Mouse (Mus musculus): ENCODE results near the gene Hist1h2br.
"Not testable (repeated sequence)": the region's sequence is repeated elsewhere in the genome, so short reads cannot be mapped to it uniquely, and the experiment has no call there.

Gene Hist1h2br

DNA sequence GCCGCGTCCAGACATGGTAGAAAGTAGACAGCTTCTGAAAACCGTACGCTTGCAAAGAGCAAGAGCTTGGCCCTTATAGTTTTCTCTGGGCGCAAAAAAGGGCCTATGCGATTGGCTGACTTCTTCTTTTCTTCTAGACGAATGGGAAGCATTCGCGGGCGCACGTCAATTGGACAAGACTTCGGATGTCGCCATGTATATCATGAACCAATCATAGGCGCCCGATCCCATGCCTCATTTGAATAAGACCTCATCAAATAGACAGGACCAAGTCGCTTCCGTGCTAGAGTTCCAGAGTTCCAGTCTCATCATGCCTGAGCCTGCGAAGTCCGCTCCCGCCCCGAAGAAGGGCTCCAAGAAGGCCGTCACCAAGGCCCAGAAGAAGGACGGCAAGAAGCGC, at the start of gene Hist1h2br, which contains the start of gene Hist1h2ap:
TSS of gene Hist1h2br (plus strand) at position 283 of the 400 bp plus-strand sequence.
TSS of gene Hist1h2ap (minus strand) at position 47 of the 400 bp plus-strand sequence.
- DNase-seq (ENCODE audit: low read depth, low spot score), result not testable (repeated sequence)

DNA sequence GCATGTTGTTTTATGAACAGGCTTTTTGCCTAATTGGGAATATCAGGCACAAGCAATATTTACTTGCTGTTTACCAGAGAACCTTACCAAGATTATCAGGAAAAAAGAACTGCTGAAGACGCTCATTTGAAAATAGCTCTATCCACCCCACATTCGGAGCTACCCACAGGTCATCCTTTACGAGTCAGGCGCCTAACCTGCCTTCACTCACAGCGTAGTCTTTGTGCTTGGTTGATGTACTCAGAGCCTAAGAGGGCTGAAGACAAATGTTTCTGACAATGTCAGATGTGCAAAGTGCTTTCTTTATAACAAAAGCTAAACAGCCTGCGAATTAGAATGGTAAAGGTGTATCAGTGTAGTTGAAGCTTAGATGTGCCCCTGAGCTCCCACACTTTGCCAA, 49.2 kb upstream of the Hist1h2br start:
- DNase-seq (ENCODE audit: low read depth, low spot score), result no peak

DNA sequence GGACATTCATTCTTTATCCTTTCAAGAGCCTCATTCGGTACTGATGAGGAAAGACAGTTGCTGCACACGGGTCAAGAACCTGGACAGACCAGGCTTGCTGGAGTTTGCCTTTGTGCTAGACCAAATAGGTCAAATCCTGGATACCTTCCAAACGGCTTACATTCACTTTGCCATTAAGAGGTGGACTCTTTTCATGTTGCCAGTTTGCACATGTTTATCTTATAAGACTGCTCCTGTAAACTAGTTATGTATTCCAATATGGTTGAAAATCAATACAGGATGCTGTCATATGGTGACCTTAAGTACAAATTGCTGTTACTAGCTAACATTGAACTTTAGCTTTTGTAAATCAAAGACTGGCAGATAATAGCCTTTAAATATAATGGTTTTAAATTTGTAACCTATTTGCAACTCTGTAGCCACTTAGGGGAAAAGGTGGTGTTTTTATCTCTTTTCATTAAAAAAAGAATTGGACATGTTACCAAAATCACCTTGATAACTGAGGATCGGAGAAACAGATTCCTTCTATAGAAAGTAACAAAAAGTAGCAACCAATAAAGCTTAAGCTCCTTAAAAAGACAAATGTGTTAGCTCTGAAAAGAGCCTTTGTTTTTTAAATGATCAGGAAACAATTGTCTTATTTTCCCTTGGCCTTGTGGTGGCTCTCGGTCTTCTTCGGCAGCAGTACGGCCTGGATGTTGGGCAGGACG, 47.2 kb upstream of the Hist1h2br start:
- no peak for DNase-seq (ENCODE audit: low read depth, low spot score)

- peak; percentile 87 for DNase-seq (ENCODE audit: low read depth, low spot score)
Observed at GRCm38 (mm10) chr13:21786899-21787629, 46.5 kb upstream of the Hist1h2br start, which contains the start of the genes Hist1h2an and Hist1h2bp. TSS of gene Hist1h2an (minus strand) at chr13:21787218. TSS of gene Hist1h2bp (plus strand) at chr13:21787461.

GRCm38 (mm10) chr13:21787760-21788593, 45.6 kb upstream of the Hist1h2br start:
- no peak for DNase-seq (ENCODE audit: low read depth, low spot score)

- no peak for DNase-seq (ENCODE audit: low read depth, low spot score)
Observed at GRCm38 (mm10) chr13:21789925-21790324, 43.6 kb upstream of the Hist1h2br start.

DNA sequence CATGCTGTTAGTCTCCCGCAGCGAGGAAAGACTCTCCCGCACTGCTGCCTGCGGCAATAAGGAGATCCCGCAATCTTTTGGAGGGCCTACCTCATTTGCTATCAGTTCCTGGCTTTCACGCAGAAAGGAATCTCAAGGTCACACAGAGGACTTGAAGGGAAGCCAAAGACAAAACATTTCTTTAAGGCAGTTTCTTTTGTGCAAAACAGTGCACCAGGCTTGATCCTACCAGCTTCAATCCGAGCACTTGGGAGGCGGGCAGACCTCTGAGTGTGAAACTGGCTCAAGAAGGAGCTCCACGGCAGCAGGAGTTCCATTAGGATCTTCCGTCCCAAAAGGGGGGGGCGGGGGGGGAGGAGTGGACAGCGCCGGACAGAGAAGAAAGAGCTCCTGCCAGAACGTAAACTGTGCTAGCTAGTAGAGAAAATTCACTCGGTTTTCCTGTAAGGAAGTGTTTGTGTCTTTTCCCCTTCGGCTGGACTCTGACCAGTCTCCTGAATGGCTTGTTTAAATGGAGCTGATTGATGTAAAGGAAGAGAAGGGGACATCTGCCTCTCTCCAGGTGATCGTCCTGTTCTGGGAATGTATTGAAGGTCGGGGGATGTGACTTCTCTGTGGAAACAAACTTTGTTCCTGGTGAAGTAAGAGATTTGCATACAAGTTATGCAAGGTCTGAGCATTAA, 42.8 kb upstream of the Hist1h2br start:
- DNase-seq (ENCODE audit: low read depth, low spot score), result no peak

- no peak for DNase-seq (ENCODE audit: low read depth, low spot score)
Observed at GRCm38 (mm10) chr13:21795584-21795983, 38.0 kb upstream of the Hist1h2br start.

GRCm38 (mm10) chr13:21797163-21797562, 36.4 kb upstream of the Hist1h2br start:
- DNase-seq (ENCODE audit: low read depth, low spot score), result not testable (repeated sequence)

GRCm38 (mm10) chr13:21803058-21803457, 30.5 kb upstream of the Hist1h2br start:
- DNase-seq (ENCODE audit: low read depth, low spot score), result not testable (repeated sequence)

DNA sequence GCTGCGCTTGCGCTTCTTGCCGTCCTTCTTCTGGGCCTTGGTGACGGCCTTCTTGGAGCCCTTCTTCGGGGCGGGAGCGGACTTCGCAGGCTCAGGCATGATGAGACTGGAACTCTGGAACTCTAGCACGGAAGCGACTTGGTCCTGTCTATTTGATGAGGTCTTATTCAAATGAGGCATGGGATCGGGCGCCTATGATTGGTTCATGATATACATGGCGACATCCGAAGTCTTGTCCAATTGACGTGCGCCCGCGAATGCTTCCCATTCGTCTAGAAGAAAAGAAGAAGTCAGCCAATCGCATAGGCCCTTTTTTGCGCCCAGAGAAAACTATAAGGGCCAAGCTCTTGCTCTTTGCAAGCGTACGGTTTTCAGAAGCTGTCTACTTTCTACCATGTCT, 23.5 kb upstream of the Hist1h2br start, which contains the start of the genes Hist1h2bq and Hist1h2ao:
TSS of gene Hist1h2bq (minus strand) at position 125 of the 400 bp plus-strand sequence.
TSS of gene Hist1h2ao (plus strand) at position 393 of the 400 bp plus-strand sequence.
- DNase-seq (ENCODE audit: low read depth, low spot score), result not testable (repeated sequence)

- DNase-seq (ENCODE audit: low read depth, low spot score), result not testable (repeated sequence)
Observed at GRCm38 (mm10) chr13:21811074-21811473, 22.5 kb upstream of the Hist1h2br start.

DNA sequence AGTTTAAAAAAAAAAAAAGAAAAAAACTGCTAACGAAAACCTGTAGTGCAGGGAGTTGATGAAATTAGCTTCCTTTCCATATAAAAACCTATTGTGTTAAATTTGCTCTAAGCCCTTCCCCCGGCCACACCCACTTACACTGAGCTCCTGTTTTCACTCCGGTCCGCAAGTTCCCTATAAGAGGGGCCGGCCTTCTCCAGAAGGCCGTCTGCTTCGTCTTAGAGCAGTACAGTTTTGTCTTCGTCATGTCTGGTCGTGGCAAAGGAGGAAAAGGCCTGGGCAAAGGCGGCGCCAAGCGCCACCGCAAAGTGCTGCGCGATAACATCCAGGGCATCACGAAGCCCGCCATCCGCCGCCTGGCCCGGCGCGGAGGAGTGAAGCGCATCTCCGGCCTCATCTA, 22.0 kb upstream of the Hist1h2br start, which contains the start of gene Hist1h4m:
TSS of gene Hist1h4m (plus strand) at position 208 of the 400 bp plus-strand sequence.
- DNase-seq (ENCODE audit: low read depth, low spot score), result not testable (repeated sequence)

GRCm38 (mm10) chr13:21812092-21812491, 21.5 kb upstream of the Hist1h2br start:
- DNase-seq (ENCODE audit: low read depth, low spot score), result not testable (repeated sequence)

GRCm38 (mm10) chr13:21820082-21820890, 13.3 kb upstream of the Hist1h2br start:
- DNase-seq (ENCODE audit: low read depth, low spot score), result not testable (repeated sequence)

DNA sequence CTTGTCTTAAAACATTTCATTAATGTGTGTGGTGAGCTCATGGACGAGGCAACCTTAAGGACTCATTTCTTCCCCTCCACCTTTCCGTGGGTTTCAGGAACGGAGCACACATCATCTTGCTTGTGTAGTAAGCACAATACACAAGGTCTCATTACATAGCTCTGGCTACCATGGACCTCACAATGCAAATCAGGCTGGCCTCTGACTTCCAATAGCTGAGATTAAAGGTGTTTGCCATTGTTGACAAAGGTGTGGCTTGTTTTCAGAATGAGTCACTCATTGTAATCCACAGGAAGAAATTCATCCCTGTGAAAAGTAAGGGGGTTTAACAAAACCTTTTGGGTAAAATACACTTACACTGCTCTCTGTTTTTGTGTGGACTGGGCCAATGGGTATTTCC, 5.0 kb upstream of the Hist1h2br start:
- DNase-seq (ENCODE audit: low read depth, low spot score), result no peak

GRCm38 (mm10) chr13:21830344-21830743, 3.2 kb upstream of the Hist1h2br start:
- no peak for DNase-seq (ENCODE audit: low read depth, low spot score)

- not testable (repeated sequence) for DNase-seq (ENCODE audit: low read depth, low spot score)
Observed at GRCm38 (mm10) chr13:21831418-21832394, 1.8 kb upstream of the Hist1h2br start, which contains the start of gene Hist1h4n. TSS of gene Hist1h4n (minus strand) at chr13:21832196.

DNA sequence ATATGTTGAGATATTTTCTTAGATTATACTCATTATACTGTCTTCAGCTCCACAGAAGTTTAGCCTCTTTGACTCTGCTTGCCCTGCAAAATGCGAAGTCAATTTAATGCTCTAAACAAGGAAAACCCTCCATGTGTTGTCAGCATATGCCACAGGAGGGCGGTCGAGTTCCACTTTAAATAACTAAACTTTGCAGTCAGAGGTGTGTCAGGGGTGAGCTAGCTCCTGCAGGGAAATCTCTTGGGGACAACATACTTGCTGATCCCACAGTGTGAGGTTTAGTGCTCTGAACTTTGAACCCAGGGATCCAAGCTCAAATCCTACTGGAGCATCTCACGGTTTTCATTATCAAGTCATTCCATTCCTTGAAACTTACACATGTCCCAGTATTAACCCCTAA, 7.0 kb downstream of the Hist1h2br start:
- not testable (repeated sequence) for DNase-seq (ENCODE audit: low read depth, low spot score)
